Mouse (Mus musculus): ENCODE measurements at regions not wholly inside any gene's neighbourhood (a gene's known extent, or its start where the extent isn't known, plus 50 kb on each side); places are given as distances from the start of the nearest gene placed in this dataset.

DNA sequence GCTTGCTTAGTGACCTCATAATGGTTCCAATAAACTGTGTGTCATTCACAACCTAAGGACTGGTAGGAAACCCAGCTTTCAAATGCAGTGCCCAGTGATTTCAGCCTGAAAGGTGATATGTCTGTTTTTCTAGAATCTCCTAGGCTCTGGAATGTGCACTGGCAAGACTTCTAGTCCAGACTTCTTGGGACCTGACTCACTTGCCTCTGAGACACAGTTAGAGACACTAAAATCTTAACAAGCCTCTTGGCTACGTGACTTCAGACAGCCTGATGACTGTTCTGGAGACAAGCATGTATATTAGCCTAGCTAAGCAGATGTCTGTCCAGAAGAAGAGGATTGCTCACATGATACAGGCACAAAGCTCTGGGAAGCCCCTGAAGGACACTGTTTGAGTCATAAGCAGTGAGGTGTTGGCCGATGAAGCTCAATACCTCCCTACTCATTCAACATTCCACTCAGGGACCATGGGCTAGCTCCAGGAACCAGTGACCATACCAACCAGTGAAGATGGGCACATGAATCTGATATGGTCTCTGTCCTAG lies 118.9 kb downstream of the Mtx3 start:
- no peak for TF ChIP-seq POLR2A (IDR thresholded peaks at IDR 0.05; ENCODE audit: borderline replicate concordance, insufficient read depth, low read length)
- TF ChIP-seq CTCF (IDR thresholded peaks at IDR 0.05; ENCODE audit: borderline replicate concordance, insufficient read depth, low read depth, low read length), result no peak

Data from cerebellum, adult 2 months (tissue).